Mouse (Mus musculus) hindbrain, embryonic 11.5 days (tissue): ENCODE measurements around the gene H2afb3. TPM values are rescaled to one million over a fixed set of nuclear protein-coding genes. Genes with fewer than 3 reads are reported as not detected.

Source experiments
- polyA plus RNA-seq: library from polyadenylated mRNA; unstranded; fragments of >200 nt; fragmentation: Nextera tagmentation; extraction: Ambion mirVana; gene quantifications from 2 replicates; pipeline ENCODE4 v1.2.1, GENCODE M21; 2014

H2afb3 gene
- polyA plus RNA-seq, 1 experiment from 2014 or later = not detected

Other genes with a start within 250 kb of the H2afb3 start
- gene Pcdh11x, start 22.8 kb downstream of the H2afb3 start, polyA plus RNA-seq = 2.4 and 3.7 TPM in 2 replicates